Mouse (Mus musculus) cortical plate, adult 2 months (tissue): Measurements from ENCODE around the gene Ankrd23. TPM values are rescaled to one million over a fixed set of nuclear protein-coding genes. Genes with fewer than 3 reads are reported as not detected.

Source experiments
- H3K27ac ChIP-seq: fragments of 200-500 bp; 2 replicates; pipeline ENCODE4 v1.5.1; 2012; ENCODE audit warnings: low read length, control low read depth, inconsistent platforms; ENCODE audit not compliant: insufficient read depth
- H3K4me1 ChIP-seq: fragments of 200-500 bp; 2 replicates; pipeline ENCODE4 v1.6.1; 2011; ENCODE audit warnings: low read length; ENCODE audit not compliant: control insufficient read depth, insufficient read depth
- H3K4me3 ChIP-seq: fragments of 200-500 bp; 2 replicates; pipeline ENCODE4 v1.5.1; 2011; ENCODE audit warnings: mild to moderate bottlenecking, low read length, control low read depth; ENCODE audit not compliant: insufficient read depth
- CTCF ChIP-seq: fragments of 200-500 bp; IDR thresholded peaks from 2 replicates; pipeline ENCODE4 v1.5.1; 2011; ENCODE audit warnings: mild to moderate bottlenecking, control low read depth, low read length; ENCODE audit not compliant: insufficient read depth; ENCODE audit errors: extremely low read depth
- POLR2A ChIP-seq: fragments of 200-500 bp; IDR thresholded peaks from 2 replicates; pipeline ENCODE4 v1.6.1; 2011; ENCODE audit warnings: mild to moderate bottlenecking, low read length, control low read depth; ENCODE audit not compliant: insufficient read depth; ENCODE audit errors: extremely low read depth
- polyA plus RNA-seq: library from polyadenylated mRNA; depleted of rRNA; stranded (reverse); fragments of >200 nt; gene quantifications from 2 replicates; pipeline ENCODE4 v1.2.3, GENCODE M21; 2012

Ankrd23 gene
- polyA plus RNA-seq, 1 experiment: 10.4 TPM

GRCm38 (mm10) chr1:36566425-36566824 is 29.7 kb upstream of the Ankrd23 start:
- H3K4me1 ChIP-seq: peaks cover 3% of the 10 kb centered on the region; the same call in 1 of the 2 replicates
- TF ChIP-seq CTCF: no peak
- TF ChIP-seq POLR2A: no peak
- H3K27ac ChIP-seq: no peak overlapping the region
- no peak overlapping the region for H3K4me3 ChIP-seq

GRCm38 (mm10) chr1:36564101-36564500 is 27.4 kb upstream of the Ankrd23 start:
- TF ChIP-seq CTCF: no peak
- no peak for TF ChIP-seq POLR2A
- Histone ChIP-seq H3K4me3 (no peak overlapping the region), H3K4me1 (peaks cover 3% of the 10 kb centered on the region; the same call in 1 of the 2 replicates), H3K27ac (no peak overlapping the region)

GRCm38 (mm10) chr1:36563632-36564031 is 26.9 kb upstream of the Ankrd23 start:
- Histone ChIP-seq H3K4me1 (peaks cover 3% of the 10 kb centered on the region; the same call in 1 of the 2 replicates), H3K4me3 (no peak overlapping the region), H3K27ac (no peak overlapping the region)
- TF ChIP-seq POLR2A (no peak), CTCF (no peak)

- Histone ChIP-seq H3K4me1 (peaks cover 3% of the 10 kb centered on the region; the same call in 1 of the 2 replicates), H3K27ac (no peak overlapping the region), H3K4me3 (no peak overlapping the region)
- TF ChIP-seq POLR2A: no peak
- TF ChIP-seq CTCF: no peak
Measured at GRCm38 (mm10) chr1:36563197-36563596, 26.5 kb upstream of the Ankrd23 start.

- H3K27ac ChIP-seq: no peak overlapping the region
- H3K4me1 ChIP-seq: peaks cover 3% of the 10 kb centered on the region; the same call in 1 of the 2 replicates
- H3K4me3 ChIP-seq: no peak overlapping the region
- TF ChIP-seq POLR2A (no peak), CTCF (no peak)
Measured at GRCm38 (mm10) chr1:36562388-36562787, 25.7 kb upstream of the Ankrd23 start.

- H3K4me3 ChIP-seq: no peak overlapping the region
- H3K27ac ChIP-seq: no peak overlapping the region
- no peaks in the 10 kb centered on the region for H3K4me1 ChIP-seq
- TF ChIP-seq POLR2A: no peak
- no peak for TF ChIP-seq CTCF
Measured at GRCm38 (mm10) chr1:36560903-36561302, 24.2 kb upstream of the Ankrd23 start.

- TF ChIP-seq POLR2A: no peak
- no peak for TF ChIP-seq CTCF
- Histone ChIP-seq H3K4me3 (no peak overlapping the region), H3K4me1 (peaks cover 4% of the 10 kb centered on the region; the same call in 1 of the 2 replicates), H3K27ac (no peak overlapping the region)
Measured at GRCm38 (mm10) chr1:36559888-36560287, 23.2 kb upstream of the Ankrd23 start.

- Histone ChIP-seq H3K4me1 (peaks cover 4% of the 10 kb centered on the region; the same call in 1 of the 2 replicates), H3K27ac (no peak overlapping the region), H3K4me3 (no peak overlapping the region)
- no peak for TF ChIP-seq CTCF
- no peak for TF ChIP-seq POLR2A
Measured at GRCm38 (mm10) chr1:36559256-36559655, 22.6 kb upstream of the Ankrd23 start.

GRCm38 (mm10) chr1:36558031-36558993 is 21.6 kb upstream of the Ankrd23 start, which contains the start of gene Sema4c:
Gene Sema4c (minus strand): TSS chr1:36558349.
- peak within 1 kb of the TSS; percentile 67 for H3K27ac ChIP-seq
- peaks cover 4% of the 10 kb centered on the region; the same call in 1 of the 2 replicates for H3K4me1 ChIP-seq
- TF ChIP-seq POLR2A: peak; percentile 16; the same call in 1 of the 2 replicates
- no peak for TF ChIP-seq CTCF
- H3K4me3 ChIP-seq: peak within 1 kb of the TSS; percentile 73

- no peak for TF ChIP-seq POLR2A
- no peak for TF ChIP-seq CTCF
- peak overlapping the region; percentile 73 for H3K4me3 ChIP-seq
- H3K4me1 ChIP-seq: peaks cover 4% of the 10 kb centered on the region; the same call in 1 of the 2 replicates
- H3K27ac ChIP-seq: peak overlapping the region; percentile 67
Measured at GRCm38 (mm10) chr1:36557457-36558011, 20.9 kb upstream of the Ankrd23 start.
